Mouse (Mus musculus): ENCODE results near the gene H1foo.

H1foo gene

GRCm38 (mm10) chr6:115987096-115987747, 42.5 kb downstream of the H1foo start:
- no peak for DNase-seq

- no peak for DNase-seq
These were observed 44.3 kb downstream of the H1foo start for GRCm38 (mm10) chr6:115989032-115989431.

GRCm38 (mm10) chr6:115989607-115990006, 44.9 kb downstream of the H1foo start:
- DNase-seq = no peak

GRCm38 (mm10) chr6:115990056-115990455, 45.3 kb downstream of the H1foo start:
- DNase-seq = no peak

GRCm38 (mm10) chr6:115990479-115990878, 45.7 kb downstream of the H1foo start:
- DNase-seq = no peak

- peak; percentile 84 for DNase-seq
These were observed 46.6 kb downstream of the H1foo start for GRCm38 (mm10) chr6:115991108-115991880.

GRCm38 (mm10) chr6:115991881-115992620, 47.3 kb downstream of the H1foo start:
- peak; percentile 71 for DNase-seq

GRCm38 (mm10) chr6:115992981-115993380, 48.2 kb downstream of the H1foo start:
- no peak for DNase-seq

GRCm38 (mm10) chr6:115993463-115994145, 48.9 kb downstream of the H1foo start:
- DNase-seq = peak; percentile 64

- peak; percentile 70 for DNase-seq
These were observed 49.6 kb downstream of the H1foo start for GRCm38 (mm10) chr6:115994146-115994876.

- DNase-seq = peak; percentile 94
These were observed 50.3 kb downstream of the H1foo start, which contains the start of gene Plxnd1 for GRCm38 (mm10) chr6:115994877-115995520. TSS of gene Plxnd1 (minus strand) at chr6:115995005.

GRCm38 (mm10) chr6:115995531-115995941, 50.8 kb downstream of the H1foo start:
- DNase-seq = peak; percentile 42

GRCm38 (mm10) chr6:115996171-115996851, 51.6 kb downstream of the H1foo start:
- DNase-seq = peak; percentile 91

GRCm38 (mm10) chr6:115997726-115998311, 53.1 kb downstream of the H1foo start:
- no peak for DNase-seq

- DNase-seq = no peak
These were observed 54.0 kb downstream of the H1foo start for GRCm38 (mm10) chr6:115998758-115999157.

- DNase-seq = peak; percentile 36
These were observed 54.5 kb downstream of the H1foo start for GRCm38 (mm10) chr6:115999227-115999626.

All from lung, postnatal 10 days (tissue).